Mouse (Mus musculus): ENCODE data around the gene Ccdc33.
A peak's percentile ranks its signal among the peaks of the same experiment; 100 is the strongest.

The Ccdc33 gene

GRCm38 (mm10) chr9:58049861-58050260 lies 68.8 kb downstream of the Ccdc33 start:
- no peak for DNase-seq (ENCODE audit: extremely low spot score, low spot score)

- DNase-seq (ENCODE audit: extremely low spot score, low spot score): no peak
Measured at GRCm38 (mm10) chr9:58049186-58049585, 69.4 kb downstream of the Ccdc33 start.

GRCm38 (mm10) chr9:58048621-58049020 lies 70.0 kb downstream of the Ccdc33 start:
- no peak for DNase-seq (ENCODE audit: extremely low spot score, low spot score)

- no peak for DNase-seq (ENCODE audit: extremely low spot score, low spot score)
Measured at GRCm38 (mm10) chr9:58047061-58047460, 71.6 kb downstream of the Ccdc33 start.

GRCm38 (mm10) chr9:58045646-58046045 lies 73.0 kb downstream of the Ccdc33 start:
- no peak for DNase-seq (ENCODE audit: extremely low spot score, low spot score)

GRCm38 (mm10) chr9:58044828-58045227 lies 73.8 kb downstream of the Ccdc33 start:
- DNase-seq (ENCODE audit: extremely low spot score, low spot score): peak; percentile 39

GRCm38 (mm10) chr9:58043496-58044017 lies 75.1 kb downstream of the Ccdc33 start:
- no peak for DNase-seq (ENCODE audit: extremely low spot score, low spot score)

- no peak for DNase-seq (ENCODE audit: extremely low spot score, low spot score)
Measured at GRCm38 (mm10) chr9:58042391-58042790, 76.2 kb downstream of the Ccdc33 start.

- DNase-seq (ENCODE audit: extremely low spot score, low spot score): no peak
Measured at GRCm38 (mm10) chr9:58040977-58041376, 77.6 kb downstream of the Ccdc33 start.

GRCm38 (mm10) chr9:58038500-58039168 lies 80.0 kb downstream of the Ccdc33 start:
- peak; percentile 83 for DNase-seq (ENCODE audit: extremely low spot score, low spot score)

GRCm38 (mm10) chr9:58036961-58037360 lies 81.7 kb downstream of the Ccdc33 start:
- DNase-seq (ENCODE audit: extremely low spot score, low spot score): no peak

- DNase-seq (ENCODE audit: extremely low spot score, low spot score): no peak
Measured at GRCm38 (mm10) chr9:58035951-58036698, 82.5 kb downstream of the Ccdc33 start.

- DNase-seq (ENCODE audit: extremely low spot score, low spot score): no peak
Measured at GRCm38 (mm10) chr9:58035519-58035918, 83.1 kb downstream of the Ccdc33 start.

GRCm38 (mm10) chr9:58031895-58032294 lies 86.7 kb downstream of the Ccdc33 start:
- DNase-seq (ENCODE audit: extremely low spot score, low spot score): no peak

- no peak for DNase-seq (ENCODE audit: extremely low spot score, low spot score)
Measured at GRCm38 (mm10) chr9:58029635-58030034, 89.0 kb downstream of the Ccdc33 start.

- no peak for DNase-seq (ENCODE audit: extremely low spot score, low spot score)
Measured at GRCm38 (mm10) chr9:58028841-58029240, 89.8 kb downstream of the Ccdc33 start.

GRCm38 (mm10) chr9:58027426-58028180 lies 91.0 kb downstream of the Ccdc33 start:
- no peak for DNase-seq (ENCODE audit: extremely low spot score, low spot score)

- DNase-seq (ENCODE audit: extremely low spot score, low spot score): no peak
Measured at GRCm38 (mm10) chr9:58025995-58026394, 92.6 kb downstream of the Ccdc33 start.

GRCm38 (mm10) chr9:58018385-58018784 lies 100.2 kb downstream of the Ccdc33 start:
- DNase-seq (ENCODE audit: extremely low spot score, low spot score): no peak

- no peak for DNase-seq (ENCODE audit: extremely low spot score, low spot score)
Measured at GRCm38 (mm10) chr9:58016962-58017361, 101.7 kb downstream of the Ccdc33 start.

- no peak for DNase-seq (ENCODE audit: extremely low spot score, low spot score)
Measured at GRCm38 (mm10) chr9:58015856-58016255, 102.8 kb downstream of the Ccdc33 start.

Measured in neural tube, embryonic 10.5 days (tissue).